Mouse (Mus musculus) urinary bladder, adult 2 months (tissue): ENCODE measurements around the gene Rapgefl1. TPM values are rescaled to one million over a fixed set of nuclear protein-coding genes. Genes with fewer than 3 reads are reported as not detected.

Source experiments
- DNase-seq: peaks from one replicate; pipeline ENCODE4 v3.0.0; 2022; ENCODE audit warnings: low spot score
- polyA plus RNA-seq: library from polyadenylated mRNA; depleted of rRNA; stranded (reverse); fragments of >200 nt; gene quantifications from 2 replicates; pipeline ENCODE4 v1.2.3, GENCODE M21; 2012; rRNA removed

Gene Rapgefl1
- 56.6 and 66.4 TPM in 2 replicates for polyA plus RNA-seq

DNA sequence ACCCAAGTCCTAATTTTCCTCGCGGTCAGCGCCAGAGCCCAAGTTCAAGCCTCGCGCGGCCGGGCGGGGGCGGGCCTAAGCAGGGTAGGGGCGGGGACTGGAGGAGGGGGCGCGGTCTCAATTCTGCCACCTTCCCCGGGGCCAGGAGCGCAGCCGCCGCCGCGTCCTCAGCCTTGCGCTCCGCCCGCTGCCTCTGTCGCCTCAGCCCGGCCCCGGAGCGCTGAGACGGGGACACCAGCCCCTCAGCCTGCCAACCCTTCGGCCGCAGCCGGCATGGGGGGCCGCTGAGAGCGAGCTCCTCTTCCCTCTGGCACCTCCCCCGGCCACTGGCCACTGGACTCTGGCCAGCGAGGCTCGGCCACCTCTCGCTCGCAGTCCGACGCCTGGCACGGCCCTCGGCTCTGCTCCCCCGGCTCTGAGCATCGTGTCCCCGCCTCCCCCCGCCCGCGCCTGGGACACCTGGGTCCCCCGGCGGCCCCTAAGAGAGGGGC is at the start of gene Rapgefl1:
Gene Rapgefl1 (plus strand): TSS at position 135 of the 491 bp plus-strand sequence.
- peak; percentile 83 for DNase-seq

DNA sequence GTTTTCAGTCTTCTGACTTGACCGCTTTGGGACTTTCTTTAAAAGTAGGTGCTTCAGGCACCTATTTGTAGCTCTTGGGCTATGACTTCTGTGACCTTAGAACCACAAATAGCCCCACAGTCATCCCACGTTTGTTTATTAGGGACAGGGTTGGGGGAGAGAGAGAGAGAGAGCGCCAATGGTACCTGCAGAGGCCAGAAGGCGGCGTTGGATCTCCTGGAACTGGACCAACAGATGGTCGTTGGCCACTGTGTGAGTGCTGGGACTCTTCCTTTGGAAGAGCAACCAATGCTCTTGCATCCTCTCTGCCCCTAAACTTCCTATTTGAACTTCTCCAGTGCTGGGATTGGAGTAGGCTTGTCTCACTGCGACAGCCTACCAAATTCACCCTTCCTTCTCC is 49.4 kb upstream of the Rapgefl1 start:
- no peak for DNase-seq

DNA sequence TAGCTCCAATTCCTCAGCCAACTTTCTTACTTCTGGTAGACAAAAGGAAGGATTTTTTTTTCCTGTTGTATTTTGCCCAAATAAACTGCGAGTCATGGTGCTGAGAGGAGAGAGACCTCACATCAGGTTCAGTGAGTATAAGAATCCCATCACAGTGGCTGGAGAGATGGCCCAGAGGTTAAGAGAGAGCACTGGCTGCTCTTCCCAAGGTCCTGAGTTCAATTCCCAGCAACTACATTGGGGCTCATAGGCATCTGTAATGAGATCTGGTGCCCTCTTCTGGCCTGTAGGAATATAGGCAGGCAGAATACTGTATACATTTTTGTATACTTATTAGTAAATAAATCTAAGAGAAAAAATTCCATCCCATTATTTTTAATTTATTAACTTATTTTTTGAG is 48.9 kb upstream of the Rapgefl1 start:
- DNase-seq = no peak

DNA sequence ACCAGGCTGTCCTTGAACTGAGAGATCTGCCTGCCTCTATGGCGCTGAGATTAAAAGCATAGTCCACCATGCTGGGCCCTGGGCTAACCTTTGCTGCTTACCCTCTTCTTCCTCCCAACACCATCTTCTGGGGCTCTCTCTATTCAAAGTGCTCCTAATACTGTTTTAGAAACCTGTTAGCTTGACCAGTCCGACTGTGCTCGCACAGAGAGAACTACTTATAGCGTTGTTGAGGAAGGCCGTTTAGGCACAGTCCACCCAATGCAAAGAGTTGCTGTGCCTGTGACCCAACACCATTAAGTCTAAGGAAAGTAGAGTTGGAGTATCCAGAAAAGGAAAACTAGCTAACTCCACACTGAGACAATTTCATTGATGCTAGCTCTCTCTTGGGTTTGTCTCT is 48.4 kb upstream of the Rapgefl1 start:
- DNase-seq = no peak

DNA sequence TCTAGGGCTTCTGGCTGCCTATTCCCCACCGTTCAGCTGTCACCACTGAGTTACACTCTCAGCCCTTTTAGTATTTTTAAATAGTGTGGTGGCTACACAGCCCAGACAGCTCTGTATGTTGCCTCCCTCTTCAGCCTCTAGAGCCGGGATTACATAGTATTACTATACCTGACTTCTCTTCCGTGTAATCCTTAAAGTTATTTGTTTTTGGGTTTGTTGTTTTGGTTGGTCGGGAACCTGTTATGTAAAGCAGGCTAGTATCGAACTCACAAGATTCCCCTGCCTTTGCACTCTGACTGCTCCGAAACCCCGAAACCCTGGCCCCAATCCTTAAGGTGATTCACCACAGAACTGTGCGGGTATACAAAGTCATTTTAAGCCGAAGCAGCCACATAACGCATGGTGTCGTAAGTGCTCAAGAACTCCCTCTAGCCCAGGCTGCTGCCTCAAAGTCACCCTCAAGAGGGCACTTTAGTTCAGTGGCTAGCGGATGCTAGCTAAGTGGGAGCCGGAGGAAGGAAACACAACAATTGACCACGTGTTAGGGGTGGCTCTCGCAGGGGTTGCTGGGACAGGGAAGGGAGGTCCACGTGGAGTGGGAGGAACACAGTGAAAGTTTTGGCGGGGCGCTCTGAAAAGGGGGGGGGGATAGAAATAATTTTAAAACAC is 47.9 kb upstream of the Rapgefl1 start:
- peak; percentile 62 for DNase-seq

DNA sequence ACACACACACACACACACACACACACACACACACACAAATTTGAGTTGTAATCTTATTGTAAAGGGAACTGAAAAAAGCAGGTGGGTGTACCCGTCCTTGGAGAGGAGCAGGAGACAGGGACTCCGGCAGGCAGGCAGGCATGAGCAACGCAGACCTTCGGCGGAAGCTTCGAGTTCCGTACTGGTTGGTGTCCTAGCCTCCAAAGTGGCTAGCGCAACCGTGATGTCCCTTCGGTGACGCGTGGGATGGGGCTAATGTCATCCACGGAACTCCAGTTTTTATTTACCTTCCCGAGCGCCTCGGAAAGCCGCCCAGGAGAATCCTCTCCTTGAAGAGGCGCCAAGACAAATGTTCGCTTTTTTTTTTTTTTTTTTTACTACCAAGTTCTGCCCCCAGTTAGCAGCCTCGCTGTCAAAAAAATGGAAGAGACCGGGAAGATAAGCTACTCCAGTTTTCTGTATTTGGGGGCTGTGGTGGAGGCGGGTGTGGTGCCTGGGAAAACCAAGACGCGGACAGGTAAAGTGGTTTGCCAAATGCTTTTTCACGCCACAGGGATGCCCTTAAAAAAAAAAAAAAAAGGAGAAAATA is 47.3 kb upstream of the Rapgefl1 start:
- DNase-seq = no peak

DNA sequence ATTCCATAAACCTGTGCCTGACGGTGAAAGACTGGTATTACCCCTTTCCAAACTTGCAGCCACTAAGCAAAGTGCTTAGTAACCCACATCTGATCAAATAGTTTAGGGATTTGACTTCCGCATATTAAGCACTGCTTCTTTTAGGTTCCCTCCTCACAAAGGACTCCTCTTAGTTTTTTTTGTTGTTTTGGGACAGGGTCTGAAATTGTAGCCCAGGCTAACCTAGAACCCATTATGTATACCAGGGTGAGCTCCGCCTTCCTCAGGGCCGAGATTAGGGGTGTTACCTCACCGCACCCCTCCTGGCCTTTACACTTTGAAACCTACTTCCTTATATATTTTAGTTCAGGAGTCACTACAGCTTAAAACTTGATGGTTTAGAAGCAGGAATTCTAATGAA is 46.8 kb upstream of the Rapgefl1 start:
- DNase-seq = no peak

DNA sequence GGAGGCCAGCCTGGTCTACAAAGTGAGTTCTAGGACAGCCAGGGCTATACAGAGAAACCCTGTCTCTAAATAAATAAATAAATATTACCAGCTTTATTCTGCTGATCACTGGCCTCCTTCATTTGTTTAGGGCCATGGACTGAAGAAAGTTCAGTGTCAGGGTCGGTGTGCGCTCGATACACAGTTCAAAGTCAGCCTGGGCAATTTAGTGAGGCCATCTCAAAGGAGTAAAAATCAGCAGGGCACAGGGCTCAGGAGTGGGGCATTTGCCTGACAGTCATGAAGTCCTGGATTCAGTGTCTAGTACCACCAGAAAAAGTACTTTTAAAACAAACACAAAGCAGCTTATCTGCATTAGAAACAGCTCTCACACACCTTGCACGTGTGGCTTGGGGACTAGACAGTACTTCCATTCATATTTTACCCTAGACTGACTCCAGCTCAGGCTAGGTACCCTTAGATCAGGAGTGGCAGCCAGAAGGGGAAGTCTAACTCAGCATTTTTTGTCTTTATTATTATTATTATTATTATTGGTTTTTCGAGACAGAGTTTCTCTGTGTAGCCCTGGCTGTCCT is 45.9 kb upstream of the Rapgefl1 start:
- no peak for DNase-seq

DNA sequence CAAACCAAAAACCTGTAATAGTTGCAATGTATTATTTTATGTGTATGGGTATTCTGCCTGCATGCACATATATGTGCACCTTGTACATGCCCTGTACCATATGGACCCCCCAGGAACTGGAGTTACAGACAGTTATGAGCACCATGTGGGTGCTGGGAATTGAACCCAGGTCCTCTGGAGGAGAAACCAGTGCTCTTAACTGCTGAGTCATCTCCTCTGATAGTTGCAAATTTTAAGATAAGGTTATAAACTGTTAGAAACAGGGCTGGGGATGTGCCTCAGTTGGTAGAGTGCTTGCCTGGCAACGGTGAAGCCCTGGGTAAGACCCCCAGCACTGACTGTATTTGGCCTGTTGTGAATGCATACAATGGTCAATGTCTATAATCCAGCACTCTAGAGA is 45.1 kb upstream of the Rapgefl1 start:
- no peak for DNase-seq

DNA sequence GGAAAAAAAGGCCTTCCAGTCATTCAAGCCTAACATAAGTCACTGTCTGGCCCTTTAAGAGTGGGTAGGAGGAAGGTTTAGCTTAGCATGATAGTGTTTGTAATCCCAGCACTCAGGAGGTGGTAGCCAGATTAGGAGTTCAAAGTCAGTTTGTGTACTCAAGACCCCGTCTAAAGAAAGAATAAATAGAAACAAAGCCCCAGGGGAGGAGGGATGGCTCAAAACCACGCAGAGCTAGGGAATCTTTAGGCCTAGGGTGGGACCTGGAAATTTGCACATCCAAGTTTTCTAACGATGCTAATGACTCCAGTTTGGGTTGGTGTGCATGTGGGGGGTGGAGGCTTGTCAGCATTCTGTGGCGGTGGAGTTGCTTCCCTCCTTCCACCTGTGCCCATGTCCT is 44.5 kb upstream of the Rapgefl1 start:
- no peak for DNase-seq

DNA sequence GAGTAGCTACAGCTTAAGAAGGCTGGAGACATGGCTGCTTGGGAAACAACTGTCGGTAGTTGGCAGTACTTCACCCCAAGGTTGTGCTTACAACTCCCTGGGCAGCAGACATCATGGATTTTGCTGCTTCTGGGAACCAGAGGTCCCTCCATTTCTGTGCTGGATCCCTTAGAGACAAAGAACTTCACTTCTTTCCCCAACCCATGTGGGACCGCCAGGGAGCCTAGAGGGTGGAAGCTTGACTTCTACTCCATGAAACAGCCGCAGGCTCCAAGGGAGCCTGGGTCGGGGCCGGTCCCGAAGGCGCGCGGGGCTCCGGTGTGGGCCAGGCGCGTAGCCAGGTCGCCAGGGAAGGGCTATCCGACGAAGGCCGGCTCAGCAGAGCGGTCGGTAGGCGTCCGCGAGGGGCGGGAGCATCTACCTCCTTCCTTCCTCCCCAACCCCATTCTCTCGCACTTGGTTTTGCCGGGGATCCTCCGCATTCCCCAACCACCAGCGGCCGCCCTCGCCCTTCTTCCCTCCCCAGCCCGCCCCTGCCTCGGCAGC is 42.0 kb upstream of the Rapgefl1 start:
- peak; percentile 81 for DNase-seq

DNA sequence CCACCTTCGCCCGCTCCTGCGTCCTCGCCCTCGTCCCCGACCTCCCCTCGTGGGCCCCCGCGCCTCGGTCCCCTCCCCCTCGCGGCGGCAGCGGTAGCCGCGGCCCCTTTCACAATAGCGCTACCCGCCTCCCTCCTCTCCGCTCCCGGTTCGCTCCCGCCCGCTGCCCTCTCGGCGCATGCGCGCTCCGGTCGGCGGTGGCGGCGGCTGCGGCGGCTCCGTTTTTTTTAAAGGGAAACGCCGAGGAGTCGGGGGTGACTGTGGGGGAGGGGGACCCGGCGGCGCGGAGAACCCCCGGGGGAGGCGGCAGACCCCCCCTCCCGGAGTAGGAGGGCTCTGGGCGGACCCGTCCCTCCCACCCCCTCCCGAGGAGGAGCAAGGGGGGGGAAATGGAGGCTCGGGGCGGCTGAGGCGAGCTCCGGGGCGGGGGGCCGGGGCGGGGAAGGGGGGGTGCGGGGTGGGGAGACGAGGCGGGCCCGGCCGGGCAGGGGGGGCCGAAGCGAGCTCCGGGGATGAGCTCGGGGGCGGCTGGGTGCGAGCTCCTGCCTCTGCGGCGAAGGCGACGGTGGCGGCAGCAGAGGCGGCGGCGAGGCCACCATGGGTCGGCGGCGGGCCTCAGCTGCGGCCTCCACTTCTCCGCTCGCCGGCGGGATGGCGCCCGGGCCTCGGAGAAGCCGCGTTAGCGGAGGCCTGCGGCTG is 41.4 kb upstream of the Rapgefl1 start, which contains the start of gene Msl1:
Gene Msl1 (plus strand): TSS at position 502 of the 699 bp plus-strand sequence.
- DNase-seq = peak; percentile 89

DNA sequence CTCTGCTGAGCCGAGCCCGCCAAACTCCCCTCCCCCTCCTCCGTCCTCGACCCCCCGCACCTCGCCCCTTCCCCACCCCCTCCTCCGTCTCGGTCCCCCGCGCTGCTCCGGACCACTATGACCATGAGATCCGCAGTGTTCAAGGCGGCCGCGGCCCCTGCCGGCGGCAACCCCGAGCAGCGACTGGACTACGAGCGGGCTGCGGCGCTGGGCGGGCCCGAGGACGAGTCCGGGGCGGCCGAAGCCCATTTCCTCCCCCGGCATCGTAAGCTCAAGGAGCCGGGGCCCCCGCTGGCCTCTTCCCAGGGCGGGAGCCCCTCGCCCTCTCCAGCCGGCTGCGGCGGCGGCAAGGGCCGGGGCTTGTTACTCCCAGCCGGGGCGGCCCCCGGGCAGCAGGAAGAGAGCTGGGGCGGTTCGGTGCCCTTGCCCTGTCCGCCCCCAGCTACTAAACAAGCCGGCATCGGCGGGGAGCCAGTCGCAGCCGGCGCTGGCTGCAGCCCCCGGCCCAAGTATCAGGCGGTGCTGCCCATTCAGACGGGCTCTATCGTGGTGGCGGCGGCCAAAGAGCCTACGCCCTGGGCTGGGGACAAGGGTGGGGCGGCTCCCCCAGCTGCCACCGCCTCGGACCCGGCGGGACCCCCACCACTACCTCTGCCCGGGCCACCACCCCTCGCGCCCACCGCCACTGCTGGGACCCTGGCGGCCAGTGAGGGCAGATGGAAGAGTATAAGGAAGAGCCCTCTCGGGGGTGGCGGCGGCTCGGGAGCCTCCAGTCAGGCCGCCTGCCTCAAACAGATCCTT is 40.7 kb upstream of the Rapgefl1 start:
- peak; percentile 66 for DNase-seq

DNA sequence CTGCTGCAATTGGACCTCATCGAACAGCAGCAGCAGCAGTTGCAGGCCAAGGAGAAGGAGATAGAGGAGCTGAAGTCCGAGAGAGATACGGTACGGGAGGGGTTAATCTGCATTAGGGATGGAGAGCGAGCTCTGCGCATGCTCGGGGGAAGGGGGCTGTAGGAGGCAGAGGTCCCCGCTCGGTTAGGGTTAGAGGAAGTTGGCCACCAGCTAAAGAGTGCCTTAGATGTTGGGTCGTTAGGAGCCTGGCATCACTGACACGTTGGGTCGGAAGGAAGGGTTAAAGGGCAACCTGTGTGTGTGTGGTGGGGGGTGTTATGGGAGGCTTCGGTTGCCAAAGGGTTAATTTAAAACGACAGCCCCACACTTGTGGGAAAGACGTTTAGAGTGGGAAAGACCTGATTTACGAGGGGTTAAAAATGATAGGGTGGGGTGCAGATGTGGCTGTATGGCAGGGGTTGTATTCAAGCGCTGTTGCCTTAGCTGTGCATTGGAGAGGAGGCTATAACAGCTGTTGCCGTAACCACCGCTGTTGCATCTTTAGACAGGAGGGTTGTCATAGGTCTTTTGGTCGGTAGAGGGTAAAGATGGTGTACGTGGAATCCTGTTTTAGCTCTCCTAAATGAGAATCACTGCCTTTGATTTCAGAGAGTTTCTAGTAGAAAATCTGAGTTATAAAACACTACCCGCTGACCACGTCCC is 39.9 kb upstream of the Rapgefl1 start:
- peak; percentile 49 for DNase-seq

DNA sequence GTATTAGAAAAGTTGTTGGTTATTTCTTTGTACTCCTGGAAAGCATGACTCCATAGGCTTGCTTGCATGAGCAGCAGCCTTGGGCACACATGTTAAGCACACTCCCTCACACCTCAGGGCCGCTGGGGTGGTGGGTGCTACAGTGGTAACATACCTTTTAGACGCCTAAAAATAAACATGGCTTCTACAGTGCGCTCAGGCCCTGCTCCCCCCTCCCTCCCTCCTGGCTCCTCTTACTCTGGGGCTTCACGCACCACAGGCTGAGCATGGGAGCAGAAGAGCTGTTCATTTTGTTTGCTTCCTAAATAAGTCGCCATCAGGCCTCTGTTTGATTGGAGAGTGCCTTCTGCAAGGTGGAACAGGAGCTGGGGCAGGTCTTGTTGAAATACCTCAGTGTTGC is 39.3 kb upstream of the Rapgefl1 start:
- no peak for DNase-seq

DNA sequence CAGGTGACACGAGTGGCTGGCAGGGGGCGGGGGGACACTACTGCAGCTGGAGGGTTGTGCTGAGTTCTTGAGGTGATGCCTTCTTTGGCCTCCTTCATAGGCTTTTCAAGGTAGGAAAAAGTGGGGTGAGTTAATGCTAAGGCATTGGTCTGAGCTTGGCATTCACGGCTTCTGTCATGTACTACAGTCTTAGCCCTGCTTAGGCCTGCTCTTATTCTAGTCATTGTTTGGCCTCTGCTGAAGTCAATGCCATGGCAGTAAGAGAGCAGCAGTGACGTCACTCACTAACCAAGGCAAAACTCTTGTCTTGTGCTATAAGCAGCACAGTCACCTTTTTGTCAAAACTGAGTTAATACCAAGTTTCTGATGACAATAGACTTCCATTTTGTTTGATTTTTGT is 38.7 kb upstream of the Rapgefl1 start:
- DNase-seq = no peak

DNA sequence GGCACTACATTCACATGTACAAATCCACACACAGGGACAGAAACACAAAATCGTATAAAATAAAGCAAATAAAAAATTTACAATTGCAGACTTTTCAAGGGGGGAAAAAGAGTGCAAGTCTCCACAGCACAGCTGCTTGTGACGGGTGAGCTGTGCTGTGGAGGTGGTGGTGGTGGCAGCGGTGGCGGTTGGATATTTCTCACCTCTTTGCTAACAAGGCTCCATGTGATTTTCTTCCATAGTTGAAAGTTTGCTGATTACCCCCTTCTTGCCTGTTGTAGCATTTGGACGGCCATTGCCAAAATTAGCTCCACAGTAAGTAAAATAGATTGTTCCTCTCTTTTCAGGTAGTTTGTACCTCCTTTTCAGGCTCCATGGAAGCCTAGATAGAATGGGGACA is 32.0 kb upstream of the Rapgefl1 start, which contains the start of gene Casc3:
Gene Casc3 (plus strand): TSS at position 301 of the 400 bp plus-strand sequence.
- no peak for DNase-seq

DNA sequence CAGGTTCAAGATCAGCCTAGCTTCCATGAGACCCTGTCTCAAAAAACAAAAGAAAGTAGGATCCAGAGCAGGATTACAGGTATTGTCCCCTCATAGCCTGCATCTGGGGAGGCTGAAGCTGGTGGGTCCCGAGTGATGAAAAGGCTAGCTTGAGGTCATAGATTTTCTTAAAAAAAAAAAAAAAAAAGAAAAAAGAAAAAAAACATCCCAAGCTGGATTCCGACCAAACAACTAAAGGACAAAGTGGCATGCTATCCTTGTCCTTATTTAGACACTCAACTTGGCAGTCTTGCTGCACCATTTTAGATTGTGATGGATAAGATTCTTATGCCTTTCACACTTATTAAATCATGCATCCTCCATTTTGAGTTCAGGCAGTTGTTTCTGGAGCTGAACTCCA is 28.2 kb upstream of the Rapgefl1 start:
- DNase-seq = no peak

DNA sequence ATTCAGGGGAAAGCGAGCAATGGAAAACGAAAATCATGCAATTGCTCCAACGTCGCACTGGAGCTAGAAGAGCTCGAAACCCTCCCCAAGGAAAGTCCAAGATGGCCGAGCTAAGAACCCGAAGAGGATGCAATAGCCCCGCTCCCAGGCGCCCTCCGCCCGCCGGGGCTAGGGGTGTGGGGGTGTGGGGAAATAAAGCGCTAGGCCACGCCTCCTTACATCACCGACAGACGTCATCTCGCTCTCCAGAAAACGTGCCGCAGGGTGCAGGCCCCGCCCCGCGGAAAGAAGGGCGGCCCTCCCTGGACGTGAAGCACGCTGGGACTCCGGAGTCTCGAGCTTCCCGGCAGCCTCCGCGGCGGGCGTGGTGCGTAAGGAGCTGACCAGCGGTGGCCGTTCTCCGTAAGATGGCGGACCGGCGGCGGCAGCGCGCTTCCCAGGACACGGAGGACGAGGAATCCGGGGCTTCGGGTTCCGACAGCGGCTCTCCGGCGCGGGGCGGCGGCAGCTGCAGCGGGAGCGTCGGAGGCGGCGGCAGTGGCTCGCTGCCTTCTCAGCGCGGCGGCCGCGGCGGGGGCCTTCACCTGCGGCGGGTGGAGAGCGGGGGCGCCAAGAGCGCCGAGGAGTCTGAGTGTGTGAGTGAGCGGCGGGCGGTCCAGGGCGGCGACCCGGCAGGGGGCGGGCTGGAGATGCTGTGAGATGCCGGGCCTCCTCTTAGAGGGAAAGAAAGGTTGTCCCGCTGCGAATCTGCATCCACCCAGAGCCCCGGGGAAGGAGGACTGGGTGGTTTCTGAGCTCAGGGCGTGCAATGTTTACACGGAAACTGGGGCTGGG is 26.9 kb upstream of the Rapgefl1 start:
- DNase-seq = peak; percentile 97

DNA sequence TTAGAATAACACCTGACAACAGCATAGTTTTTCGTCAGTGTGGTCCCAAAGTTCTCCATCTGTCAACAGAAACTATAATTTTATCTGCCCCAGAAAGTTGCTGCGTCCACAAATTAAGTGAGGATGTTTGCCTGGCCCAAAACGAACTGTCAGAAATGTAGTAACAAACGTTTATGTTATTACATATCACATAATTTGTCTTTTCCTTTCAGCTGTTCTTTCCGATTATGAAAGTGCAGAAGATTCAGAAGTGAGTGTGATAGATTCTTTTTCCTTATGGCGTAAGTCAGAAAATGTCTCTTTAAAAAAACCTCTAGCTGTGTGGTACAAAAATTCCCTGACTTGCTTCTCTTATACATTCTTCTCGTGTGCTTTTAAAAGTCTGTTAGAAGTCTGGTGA is 25.9 kb upstream of the Rapgefl1 start:
- DNase-seq = no peak
